Mouse (Mus musculus): ENCODE data around the gene Lpgat1. TPM values are rescaled to one million over a fixed set of nuclear protein-coding genes. Genes with fewer than 3 reads are reported as not detected.
A peak's percentile ranks its signal among the peaks of the same experiment; 100 is the strongest.

Gene Lpgat1
- polyA plus RNA-seq, 1 experiment, result 16.3 TPM

DNA sequence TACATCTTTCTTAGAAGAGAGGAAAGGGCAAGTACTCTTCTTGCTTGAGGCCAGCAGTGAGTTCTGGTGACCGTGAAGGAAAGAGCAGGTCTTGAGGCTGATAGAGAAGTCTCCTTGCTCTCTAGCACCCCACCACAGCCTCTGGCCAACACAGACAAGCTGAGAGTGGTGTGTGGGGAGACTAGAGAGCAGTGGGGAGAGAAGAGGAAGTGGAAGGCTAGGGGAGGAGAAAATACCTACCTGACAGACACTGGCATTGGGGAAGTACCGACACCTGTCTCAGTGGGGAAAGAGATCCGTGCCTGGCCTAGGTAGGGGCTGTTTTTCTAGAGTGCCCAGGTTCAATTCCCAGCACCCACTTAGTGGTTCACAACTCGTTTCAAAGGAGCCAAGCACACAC, 96.6 kb downstream of the Lpgat1 start:
- H3K79me2 ChIP-seq (ENCODE audit: control insufficient read depth, insufficient read depth), result no peaks in the 10 kb centered on the region
- H3K36me3 ChIP-seq (ENCODE audit: control insufficient read depth, insufficient read depth), result no peaks in the 10 kb centered on the region
- TF ChIP-seq TCF3 (IDR thresholded peaks at IDR 0.05; ENCODE audit: insufficient read length, low read depth), result no peak
- TF ChIP-seq POLR2A (IDR thresholded peaks at IDR 0.05; ENCODE audit: insufficient read length, low read depth), result no peak
- TF ChIP-seq E2F4 (IDR thresholded peaks at IDR 0.05; ENCODE audit: insufficient read depth), result no peak
- no peak for TF ChIP-seq MYOD1 (IDR thresholded peaks at IDR 0.05; ENCODE audit: control insufficient read depth in 1 of 3, insufficient read length in 2 of 3, low read depth in 2 of 3)
- TF ChIP-seq MAX (IDR thresholded peaks at IDR 0.05; ENCODE audit: low read depth), result no peak
- no peak for TF ChIP-seq SRF (IDR thresholded peaks at IDR 0.05; ENCODE audit: control insufficient read depth, insufficient read length, low read depth)
- TF ChIP-seq POLR2AphosphoS2 (IDR thresholded peaks at IDR 0.05; ENCODE audit: insufficient read length, low read depth), result no peak
- no peak for TF ChIP-seq CEBPB (IDR thresholded peaks at IDR 0.05; ENCODE audit: insufficient read depth, poor library complexity, severe bottlenecking)
- no peak for TF ChIP-seq USF1 (IDR thresholded peaks at IDR 0.05; ENCODE audit: low read depth)
- no peak for TF ChIP-seq TCF12 (IDR thresholded peaks at IDR 0.05; ENCODE audit: insufficient read depth, poor library complexity, severe bottlenecking)
- no peak for TF ChIP-seq REST (IDR thresholded peaks at IDR 0.05; ENCODE audit: insufficient read depth, insufficient read length)
- TF ChIP-seq MYOG (IDR thresholded peaks at IDR 0.05; ENCODE audit: control insufficient read depth in 1 of 3, insufficient read depth in 1 of 3, insufficient read length in 2 of 3, low read depth in 2 of 3), result no peak
- H3ac ChIP-seq (ENCODE audit: control insufficient read depth, insufficient read length), result no peak overlapping the region
- no peak overlapping the region for H3K4me3 ChIP-seq
- no peak overlapping the region for H3K4me2 ChIP-seq (ENCODE audit: low read depth)
- no peaks in the 10 kb centered on the region for H3K27me3 ChIP-seq (ENCODE audit: control insufficient read depth, insufficient read depth, insufficient read length)

DNA sequence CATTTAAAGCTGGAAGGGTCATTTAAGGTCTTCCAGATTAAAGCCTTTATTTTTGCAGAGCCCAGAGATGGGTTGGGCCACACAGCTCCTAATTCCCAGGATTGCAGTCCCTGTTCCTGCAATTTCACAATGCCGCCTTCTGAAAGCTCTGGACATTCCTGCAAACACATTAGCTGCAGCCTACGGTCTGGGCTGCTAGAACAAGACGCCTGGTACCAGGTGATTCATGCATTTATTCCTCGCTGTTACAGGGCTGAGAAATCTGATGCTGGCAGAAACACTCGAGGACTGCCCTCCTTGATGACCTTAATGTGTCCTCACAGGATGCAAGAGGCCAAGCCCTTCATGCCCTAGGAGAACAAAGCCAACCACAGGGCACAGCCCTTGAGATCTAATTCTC, 97.3 kb downstream of the Lpgat1 start:
- Histone ChIP-seq H3K4me2 (ENCODE audit: low read depth) (no peak overlapping the region), H3K27me3 (ENCODE audit: control insufficient read depth, insufficient read depth, insufficient read length) (no peaks in the 10 kb centered on the region), H3K36me3 (ENCODE audit: control insufficient read depth, insufficient read depth) (no peaks in the 10 kb centered on the region), H3K4me3 (no peak overlapping the region), H3ac (ENCODE audit: control insufficient read depth, insufficient read length) (no peak overlapping the region), H3K79me2 (ENCODE audit: control insufficient read depth, insufficient read depth) (no peaks in the 10 kb centered on the region)
- TF ChIP-seq POLR2A (IDR thresholded peaks at IDR 0.05; ENCODE audit: insufficient read length, low read depth) (no peak), REST (IDR thresholded peaks at IDR 0.05; ENCODE audit: insufficient read depth, insufficient read length) (no peak), CEBPB (IDR thresholded peaks at IDR 0.05; ENCODE audit: insufficient read depth, poor library complexity, severe bottlenecking) (no peak), E2F4 (IDR thresholded peaks at IDR 0.05; ENCODE audit: insufficient read depth) (no peak), SRF (IDR thresholded peaks at IDR 0.05; ENCODE audit: control insufficient read depth, insufficient read length, low read depth) (no peak), MYOG (IDR thresholded peaks at IDR 0.05; ENCODE audit: control insufficient read depth in 1 of 3, insufficient read depth in 1 of 3, insufficient read length in 2 of 3, low read depth in 2 of 3) (no peak), TCF3 (IDR thresholded peaks at IDR 0.05; ENCODE audit: insufficient read length, low read depth) (no peak), MAX (IDR thresholded peaks at IDR 0.05; ENCODE audit: low read depth) (no peak), MYOD1 (IDR thresholded peaks at IDR 0.05; ENCODE audit: control insufficient read depth in 1 of 3, insufficient read length in 2 of 3, low read depth in 2 of 3) (no peak), USF1 (IDR thresholded peaks at IDR 0.05; ENCODE audit: low read depth) (no peak), TCF12 (IDR thresholded peaks at IDR 0.05; ENCODE audit: insufficient read depth, poor library complexity, severe bottlenecking) (no peak), POLR2AphosphoS2 (IDR thresholded peaks at IDR 0.05; ENCODE audit: insufficient read length, low read depth) (no peak)

DNA sequence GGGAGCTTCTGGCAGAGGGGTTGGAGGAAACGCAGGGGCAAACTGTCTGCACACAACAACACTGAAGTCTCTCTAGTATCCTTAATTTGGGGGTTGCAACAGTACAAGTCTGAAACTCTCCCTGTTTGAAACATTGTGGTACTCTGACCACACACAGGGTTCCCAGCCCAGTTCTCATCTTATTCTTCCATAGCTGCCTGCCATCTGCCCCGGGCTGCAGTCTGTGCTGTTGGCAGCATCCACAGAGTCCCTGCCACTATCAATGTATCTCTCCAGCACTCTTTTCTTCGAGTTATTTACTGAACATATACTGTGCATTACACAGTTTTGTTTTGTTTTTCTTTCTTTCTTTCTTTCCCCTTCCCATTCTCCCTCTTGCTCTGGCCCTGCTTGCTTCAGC, 99.0 kb downstream of the Lpgat1 start:
- Histone ChIP-seq H3K4me3 (no peak overlapping the region), H3K36me3 (ENCODE audit: control insufficient read depth, insufficient read depth) (no peaks in the 10 kb centered on the region), H3K79me2 (ENCODE audit: control insufficient read depth, insufficient read depth) (no peaks in the 10 kb centered on the region), H3ac (ENCODE audit: control insufficient read depth, insufficient read length) (no peak overlapping the region), H3K27me3 (ENCODE audit: control insufficient read depth, insufficient read depth, insufficient read length) (no peaks in the 10 kb centered on the region), H3K4me2 (ENCODE audit: low read depth) (no peak overlapping the region)
- TF ChIP-seq E2F4 (IDR thresholded peaks at IDR 0.05; ENCODE audit: insufficient read depth) (no peak), MYOG (IDR thresholded peaks at IDR 0.05; ENCODE audit: control insufficient read depth in 1 of 3, insufficient read depth in 1 of 3, insufficient read length in 2 of 3, low read depth in 2 of 3) (no peak), USF1 (IDR thresholded peaks at IDR 0.05; ENCODE audit: low read depth) (no peak)

DNA sequence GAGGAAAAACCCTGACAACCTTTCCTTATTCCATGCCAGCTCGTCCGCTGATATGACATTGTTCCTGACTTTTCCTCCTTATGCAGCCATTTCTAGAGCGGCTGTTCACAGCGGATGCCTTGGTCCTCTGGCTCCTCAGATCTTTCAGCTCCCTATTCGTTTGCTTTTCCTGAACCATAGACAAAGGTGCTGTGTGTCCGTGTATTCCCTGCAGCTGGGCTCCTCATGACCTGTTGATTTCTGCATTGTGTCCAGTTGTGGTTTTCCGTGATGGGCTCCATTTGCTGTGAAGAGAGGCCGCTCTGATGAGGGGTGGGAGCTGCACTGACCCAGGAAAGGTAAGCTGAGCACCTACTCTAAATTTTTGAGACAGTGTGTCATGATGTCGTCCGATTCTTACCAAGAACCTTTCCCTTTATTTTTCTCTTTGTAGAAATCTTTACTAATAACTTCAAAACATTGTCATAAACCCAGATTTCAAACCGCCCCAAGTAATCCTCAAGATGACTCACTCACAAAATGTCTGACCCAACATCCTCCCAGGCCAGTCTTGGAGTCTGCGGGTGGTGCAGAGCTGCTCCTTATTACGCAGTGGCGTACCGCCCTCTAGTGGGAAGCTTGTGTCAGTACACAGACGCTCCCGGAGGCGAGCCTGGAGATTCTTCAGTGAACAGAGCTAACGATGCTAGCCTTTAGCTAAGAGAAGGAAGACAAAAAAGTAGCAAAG, 99.9 kb downstream of the Lpgat1 start:
- Histone ChIP-seq H3K4me2 (ENCODE audit: low read depth) (peak overlapping the region; percentile 59), H3ac (ENCODE audit: control insufficient read depth, insufficient read length) (no peak overlapping the region)

More for the DNA sequence above, 99.9 kb downstream of the Lpgat1 start:
- H3K36me3 ChIP-seq (ENCODE audit: control insufficient read depth, insufficient read depth), result no peaks in the 10 kb centered on the region
- H3K27me3 ChIP-seq (ENCODE audit: control insufficient read depth, insufficient read depth, insufficient read length), result no peaks in the 10 kb centered on the region
- no peak overlapping the region for H3K4me3 ChIP-seq
- no peak for TF ChIP-seq SRF (IDR thresholded peaks at IDR 0.05; ENCODE audit: control insufficient read depth, insufficient read length, low read depth)
- no peak for TF ChIP-seq MYOG (IDR thresholded peaks at IDR 0.05; ENCODE audit: control insufficient read depth in 1 of 3, insufficient read depth in 1 of 3, insufficient read length in 2 of 3, low read depth in 2 of 3)
- TF ChIP-seq USF1 (IDR thresholded peaks at IDR 0.05; ENCODE audit: low read depth), result no peak
- TF ChIP-seq POLR2AphosphoS2 (IDR thresholded peaks at IDR 0.05; ENCODE audit: insufficient read length, low read depth), result no peak
- TF ChIP-seq TCF3 (IDR thresholded peaks at IDR 0.05; ENCODE audit: insufficient read length, low read depth), result no peak
- no peak for TF ChIP-seq E2F4 (IDR thresholded peaks at IDR 0.05; ENCODE audit: insufficient read depth)
- TF ChIP-seq MYOD1 (IDR thresholded peaks at IDR 0.05; ENCODE audit: control insufficient read depth in 1 of 3, insufficient read length in 2 of 3, low read depth in 2 of 3), result no peak
- TF ChIP-seq REST (IDR thresholded peaks at IDR 0.05; ENCODE audit: insufficient read depth, insufficient read length), result no peak
- TF ChIP-seq TCF12 (IDR thresholded peaks at IDR 0.05; ENCODE audit: insufficient read depth, poor library complexity, severe bottlenecking), result no peak
- no peak for TF ChIP-seq CEBPB (IDR thresholded peaks at IDR 0.05; ENCODE audit: insufficient read depth, poor library complexity, severe bottlenecking)
- no peak for TF ChIP-seq POLR2A (IDR thresholded peaks at IDR 0.05; ENCODE audit: insufficient read length, low read depth)
- TF ChIP-seq MAX (IDR thresholded peaks at IDR 0.05; ENCODE audit: low read depth), result no peak
- peaks cover 9% of the 10 kb centered on the region for H3K79me2 ChIP-seq (ENCODE audit: control insufficient read depth, insufficient read depth)
